Mouse (Mus musculus): ENCODE measurements around the gene Herc1. TPM values are rescaled to one million over a fixed set of nuclear protein-coding genes. Genes with fewer than 3 reads are reported as not detected.

The Herc1 gene
- polyA plus RNA-seq (2017; shearing (Covaris generic)): 42.2 TPM

DNA sequence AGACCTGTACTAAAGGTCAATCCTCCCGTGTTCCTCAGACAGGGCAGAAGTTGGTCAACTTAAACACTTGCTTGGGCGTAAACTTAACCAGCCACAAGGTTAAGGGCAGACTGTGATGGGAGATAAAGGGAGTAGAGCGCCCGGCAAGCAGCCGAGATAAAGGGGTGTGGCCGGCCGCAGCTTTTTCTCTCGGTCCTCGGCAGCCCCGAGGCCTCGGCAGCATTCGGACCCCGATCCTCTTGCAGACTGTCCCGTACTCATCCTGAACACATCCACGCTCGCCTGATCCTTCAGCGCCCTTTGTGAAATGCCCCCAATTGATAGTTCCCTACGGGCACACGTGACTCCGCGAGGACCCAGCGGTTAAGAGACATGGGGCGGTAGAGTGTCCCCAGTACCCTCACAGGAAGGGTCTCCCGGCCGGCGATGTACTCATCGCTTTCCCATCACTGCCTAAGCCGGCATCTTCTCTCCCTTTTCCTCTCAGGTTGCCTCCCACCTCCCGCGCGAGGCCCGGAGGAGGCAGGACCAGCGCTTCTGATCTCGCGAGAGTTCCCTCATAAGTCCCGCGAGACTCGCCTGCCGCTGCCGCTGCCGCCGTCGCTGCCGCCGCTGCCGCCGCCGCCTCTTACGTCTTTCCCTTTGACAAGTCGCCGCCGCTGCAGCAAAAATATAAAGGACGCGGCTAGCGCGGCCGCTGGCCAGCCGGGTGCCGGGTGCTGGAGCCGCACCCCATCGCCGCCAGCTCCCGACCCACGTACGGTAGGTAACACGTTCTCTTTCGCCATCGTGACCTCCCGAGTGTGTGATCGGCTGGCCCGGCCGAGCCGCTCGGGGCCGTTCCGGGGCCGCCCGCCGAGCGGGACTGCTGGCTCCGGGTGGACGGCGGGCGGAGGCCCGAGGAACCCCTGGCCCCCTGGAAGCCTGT lies at the start of gene Herc1:
Gene Herc1, plus strand, starts transcription at position 591 of the 928 bp plus-strand sequence.

DNA sequence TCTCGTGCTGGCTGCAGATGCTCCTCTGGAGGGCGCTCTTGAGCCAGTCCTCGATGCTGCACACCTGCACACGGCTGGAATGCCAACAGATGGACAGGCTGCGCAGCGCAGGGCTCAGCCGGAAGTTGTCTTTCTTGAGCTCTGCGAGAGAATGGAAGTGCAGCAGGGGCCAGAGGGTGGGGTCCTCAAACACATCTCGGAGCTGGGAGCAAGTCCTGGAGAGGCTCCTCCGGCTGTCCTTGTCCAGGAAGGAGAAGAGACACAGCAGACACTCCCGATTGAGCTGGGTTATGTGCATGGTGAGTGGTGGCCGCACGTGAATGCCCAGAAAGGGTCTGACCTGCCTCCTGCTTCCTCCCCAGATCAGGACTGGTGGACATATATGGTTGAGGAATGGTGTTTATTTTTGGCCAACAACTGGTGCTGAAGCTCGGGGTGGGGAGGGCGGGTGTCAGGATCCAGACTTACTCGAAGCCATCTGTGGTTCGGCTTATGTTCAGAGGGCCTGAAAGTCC lies 164.1 kb downstream of the Herc1 start, which contains the start of gene Fbxl22:
Gene Fbxl22, minus strand, starts transcription at position 338 of the 515 bp plus-strand sequence.

Other genes starting within 250 kb of the Herc1 start
- gene Snx1, start 223.9 kb upstream of the Herc1 start, polyA plus RNA-seq (2017; shearing (Covaris generic)): 115 TPM
- gene Ciao2a, start 223.8 kb upstream of the Herc1 start, polyA plus RNA-seq (2017; shearing (Covaris generic)): 115 TPM
- 0.39 TPM for gene Dapk2, start 192.2 kb upstream of the Herc1 start, polyA plus RNA-seq (2017; shearing (Covaris generic))
- gene Fbxl22, start 164.1 kb downstream of the Herc1 start, polyA plus RNA-seq (2017; shearing (Covaris generic)): 2.8 TPM
- gene Usp3, start 242.7 kb downstream of the Herc1 start, polyA plus RNA-seq (2017; shearing (Covaris generic)): 205 TPM